Mouse (Mus musculus) G1E-ER4 (cell line): ENCODE measurements around the gene Armh3. TPM values are rescaled to one million over a fixed set of nuclear protein-coding genes. Genes with fewer than 3 reads are reported as not detected.

Source experiments
- GATA1 ChIP-seq: IDR thresholded peaks from one replicate; pipeline ENCODE4 v1.8.0; 2012; ENCODE audit warnings: low read length, inconsistent platforms
- polyA plus RNA-seq: library from polyadenylated mRNA; stranded (reverse); fragments of >175 nt; gene quantifications from 2 replicates; pipeline ENCODE4 v1.2.3, GENCODE M21; 2012

Gene Armh3
- polyA plus RNA-seq, 1 experiment: 1.7 TPM

- no peak for TF ChIP-seq GATA1
These were observed 7.4 kb upstream of the Armh3 start for GRCm38 (mm10) chr19:46005680-46006079.

DNA sequence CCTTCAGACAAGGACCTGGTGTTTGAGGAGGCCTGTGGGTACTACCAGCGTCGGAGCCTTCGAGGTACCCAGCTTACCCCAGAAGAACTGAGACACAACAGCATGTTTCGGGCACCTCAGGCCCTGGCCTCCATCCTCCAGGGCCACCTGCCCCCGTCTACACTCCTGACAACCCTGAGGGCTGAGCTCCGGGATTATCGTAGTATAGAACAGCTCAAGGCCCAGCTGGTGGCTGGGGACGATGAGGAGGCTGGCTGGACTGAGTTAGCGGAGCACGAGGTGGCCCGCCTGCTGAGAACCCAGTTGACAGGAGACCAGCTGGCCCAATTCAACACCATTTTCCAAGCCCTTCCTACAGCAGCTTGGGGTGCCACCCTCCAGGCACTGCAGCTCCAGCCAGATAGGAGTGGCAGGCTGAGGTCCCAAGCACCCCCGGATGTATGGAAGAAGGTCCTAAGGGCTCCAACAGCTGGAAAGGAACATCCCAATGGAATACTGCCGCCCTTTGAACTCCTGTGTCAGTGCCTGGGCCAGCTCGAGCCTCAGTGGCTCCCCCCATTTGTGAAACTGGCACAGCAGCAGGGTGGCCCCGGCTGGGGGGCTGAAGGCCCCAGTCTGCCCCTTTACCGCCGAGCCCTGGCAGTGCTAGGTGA, 6.7 kb upstream of the Armh3 start:
- no peak for TF ChIP-seq GATA1

- TF ChIP-seq GATA1: no peak
These were observed 5.3 kb upstream of the Armh3 start, which contains the start of gene Hps6 for GRCm38 (mm10) chr19:46003371-46004226. Gene Hps6, plus strand, starts transcription at chr19:46003508.

GRCm38 (mm10) chr19:46002279-46002678, 4.0 kb upstream of the Armh3 start:
- TF ChIP-seq GATA1: no peak

DNA sequence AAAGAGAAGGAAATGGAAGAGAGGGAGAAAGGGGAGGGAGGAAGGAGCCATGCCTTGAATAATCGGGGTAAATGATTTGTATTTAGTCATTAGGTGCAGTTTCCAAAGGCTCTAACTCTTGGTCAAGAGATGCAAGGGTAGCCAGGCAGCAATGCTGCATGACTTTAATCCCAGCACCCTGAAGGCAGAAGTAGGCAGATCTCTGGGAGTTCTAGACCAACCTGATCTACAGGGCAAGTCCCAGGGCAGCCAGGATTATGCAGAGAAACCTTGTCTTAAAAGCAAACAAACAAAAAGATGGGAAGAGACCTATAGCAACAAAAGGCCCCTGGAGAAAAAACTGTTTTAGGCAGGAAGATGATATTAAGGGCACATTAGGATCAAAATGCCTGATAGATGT, 1.1 kb upstream of the Armh3 start:
- no peak for TF ChIP-seq GATA1

GRCm38 (mm10) chr19:45998694-45999217, 468 bp upstream of the Armh3 start:
- TF ChIP-seq GATA1: no peak

- TF ChIP-seq GATA1: no peak
These were observed 923 bp downstream of the Armh3 start for GRCm38 (mm10) chr19:45997365-45997764.

DNA sequence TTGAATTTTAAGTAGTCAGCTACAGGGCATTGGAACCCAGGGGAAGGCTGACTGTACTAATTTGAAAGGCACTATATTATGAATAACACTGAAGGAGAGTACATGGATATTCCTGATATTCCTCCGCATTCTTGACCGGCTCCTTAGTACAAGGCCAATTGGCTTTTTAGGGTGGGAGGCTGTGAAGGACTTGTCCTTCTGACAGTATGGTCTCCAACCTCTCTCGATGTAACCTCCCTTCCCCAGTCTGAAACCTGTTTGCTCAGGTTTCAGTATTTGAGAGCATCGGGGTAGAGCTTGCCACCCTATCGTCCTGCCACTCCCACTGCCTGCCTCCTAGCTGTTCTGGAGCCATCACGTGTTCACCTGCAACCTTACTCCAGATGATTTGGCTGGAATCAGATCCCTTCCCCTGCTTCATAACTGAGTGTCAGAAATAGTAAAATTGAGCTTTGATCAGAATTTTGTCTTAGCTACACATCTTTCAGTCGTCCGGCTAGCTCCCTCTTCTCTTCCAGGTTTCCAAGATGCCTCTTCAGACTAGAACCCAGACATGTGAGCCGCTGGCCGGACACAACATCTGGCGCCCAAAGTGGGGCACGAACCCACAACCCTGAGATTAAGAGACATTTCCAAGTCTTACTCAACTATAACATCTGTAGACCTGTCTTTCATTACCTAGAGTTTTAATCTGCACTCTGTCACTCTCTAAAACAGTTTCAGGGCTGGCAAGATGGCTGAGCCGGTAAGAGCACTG, 4.1 kb downstream of the Armh3 start:
- TF ChIP-seq GATA1: no peak

GRCm38 (mm10) chr19:45991171-45991570, 7.1 kb downstream of the Armh3 start:
- TF ChIP-seq GATA1: no peak

- no peak for TF ChIP-seq GATA1
These were observed 10.1 kb downstream of the Armh3 start for GRCm38 (mm10) chr19:45988238-45988637.

- no peak for TF ChIP-seq GATA1
These were observed 13.9 kb downstream of the Armh3 start for GRCm38 (mm10) chr19:45984379-45984778.

DNA sequence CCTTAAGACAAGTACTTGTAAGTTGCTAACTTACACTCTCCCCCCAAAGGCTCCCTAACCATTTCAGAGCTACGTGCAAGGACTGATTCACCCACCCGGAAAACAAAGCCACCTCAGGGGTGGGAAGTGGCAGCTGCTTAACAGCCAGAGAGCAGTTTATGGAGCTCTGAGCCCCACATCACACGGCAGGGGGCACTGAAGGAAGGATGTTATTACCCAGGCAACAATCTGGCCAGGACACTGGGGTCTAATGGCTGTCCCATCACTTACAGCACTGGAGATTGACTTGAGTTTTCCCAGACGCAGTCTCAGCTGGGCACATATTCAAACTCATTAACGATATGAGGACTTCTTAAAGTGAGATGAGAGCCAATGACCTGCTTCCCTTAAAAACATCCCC, 37.5 kb downstream of the Armh3 start:
- no peak for TF ChIP-seq GATA1

- TF ChIP-seq GATA1: no peak
These were observed 41.6 kb downstream of the Armh3 start for GRCm38 (mm10) chr19:45956736-45957135.

GRCm38 (mm10) chr19:45953286-45953685, 45.0 kb downstream of the Armh3 start:
- TF ChIP-seq GATA1: no peak

- no peak for TF ChIP-seq GATA1
These were observed 49.1 kb downstream of the Armh3 start for GRCm38 (mm10) chr19:45949236-45949635.

- TF ChIP-seq GATA1: no peak
These were observed 50.5 kb downstream of the Armh3 start for GRCm38 (mm10) chr19:45947764-45948163.
